Mouse (Mus musculus) retina, postnatal 1 day (tissue): ENCODE data around the gene Rita1.

Experiments
- DNase-seq: peaks from one replicate; pipeline ENCODE4 v3.0.0-alpha.2; 2012

Rita1 gene

DNA sequence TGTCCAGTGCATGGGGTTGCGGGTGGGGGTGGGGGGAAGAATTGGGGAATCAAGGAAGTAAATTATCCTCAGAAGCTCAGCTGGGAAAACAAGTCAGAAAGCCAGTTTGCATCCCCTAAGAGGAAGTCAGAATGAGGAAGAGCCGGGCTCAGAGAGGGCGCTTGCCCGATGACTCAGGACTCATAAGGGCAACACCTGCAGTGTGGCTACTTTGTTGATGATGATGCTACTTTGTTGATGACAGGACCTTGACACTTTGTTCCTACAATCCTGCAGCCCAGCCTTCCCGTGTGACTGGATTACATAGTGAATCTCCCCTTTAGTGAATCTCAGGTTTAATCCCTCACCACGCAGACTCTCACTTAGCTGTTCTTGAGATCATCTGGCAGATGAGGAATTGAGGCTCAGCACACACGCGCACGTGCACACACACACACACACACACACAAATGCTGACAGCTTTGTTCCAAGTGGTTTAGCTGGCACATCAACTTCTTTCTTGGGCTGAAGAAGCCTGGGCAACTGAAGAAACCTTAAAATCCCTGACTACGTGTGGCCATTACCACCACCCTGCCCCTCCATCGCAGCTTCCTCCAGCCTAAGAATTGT, 42.0 kb downstream of the Rita1 start:
- no peak for DNase-seq

DNA sequence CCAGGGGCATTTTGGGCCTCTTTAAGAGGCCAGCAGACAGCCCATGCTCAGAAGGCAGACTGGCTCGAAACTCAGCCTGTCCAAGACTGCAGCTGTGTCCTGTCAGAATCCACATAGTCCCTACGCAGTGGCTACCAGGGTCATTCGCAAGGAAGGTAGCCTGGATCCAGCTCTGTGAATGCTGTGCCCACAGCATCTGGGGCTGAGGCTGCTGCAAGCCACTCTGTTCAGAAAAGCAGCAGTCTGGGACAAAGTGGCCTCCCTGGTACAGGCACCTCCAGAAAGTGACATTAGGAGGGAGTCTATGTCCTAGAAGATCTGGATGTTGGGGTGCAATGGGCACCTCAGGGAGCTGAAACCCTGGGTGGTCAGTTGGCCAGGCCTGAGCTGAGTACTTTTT, 42.6 kb downstream of the Rita1 start:
- DNase-seq: no peak

DNA sequence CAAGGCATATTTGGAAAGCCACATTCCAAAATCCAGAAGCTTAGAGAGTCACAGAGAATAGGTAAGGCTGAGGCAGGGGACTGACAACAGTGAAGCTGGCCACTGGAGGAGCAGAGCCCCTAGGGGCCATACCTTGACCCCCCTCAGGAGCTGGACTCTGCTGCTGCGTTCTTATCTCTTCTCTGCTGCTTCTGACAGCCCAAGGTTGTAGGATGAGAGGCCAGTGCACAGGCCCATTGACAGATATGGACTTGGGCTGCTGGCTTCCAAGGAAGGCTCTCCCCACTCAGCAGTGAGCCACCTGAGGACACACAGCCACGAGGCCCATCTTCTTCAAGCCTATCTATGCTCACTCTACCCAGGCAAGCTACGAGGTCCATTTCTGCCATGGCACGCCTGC, 43.4 kb downstream of the Rita1 start:
- DNase-seq: no peak

DNA sequence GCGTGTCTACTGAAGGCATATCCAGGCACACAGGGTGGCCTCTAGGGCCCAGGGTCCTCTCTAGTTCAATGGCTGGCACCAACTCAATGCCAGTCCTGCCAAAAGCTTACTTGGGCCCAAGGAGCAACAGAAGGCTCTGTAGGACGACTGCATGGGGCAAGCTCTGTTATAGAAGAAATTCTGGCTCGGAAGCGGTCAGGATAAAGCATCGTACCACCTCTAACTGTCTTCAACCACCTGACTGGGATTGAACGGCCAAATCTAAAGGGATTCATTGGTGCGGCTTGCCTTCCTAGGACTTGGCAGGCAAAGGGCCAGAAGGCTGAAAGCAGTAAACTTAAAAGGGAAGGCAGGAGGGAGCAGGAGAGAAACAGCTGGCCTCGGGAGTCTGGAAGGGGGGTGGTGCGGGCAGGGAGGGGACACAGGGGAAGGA, 44.0 kb downstream of the Rita1 start:
- no peak for DNase-seq

DNA sequence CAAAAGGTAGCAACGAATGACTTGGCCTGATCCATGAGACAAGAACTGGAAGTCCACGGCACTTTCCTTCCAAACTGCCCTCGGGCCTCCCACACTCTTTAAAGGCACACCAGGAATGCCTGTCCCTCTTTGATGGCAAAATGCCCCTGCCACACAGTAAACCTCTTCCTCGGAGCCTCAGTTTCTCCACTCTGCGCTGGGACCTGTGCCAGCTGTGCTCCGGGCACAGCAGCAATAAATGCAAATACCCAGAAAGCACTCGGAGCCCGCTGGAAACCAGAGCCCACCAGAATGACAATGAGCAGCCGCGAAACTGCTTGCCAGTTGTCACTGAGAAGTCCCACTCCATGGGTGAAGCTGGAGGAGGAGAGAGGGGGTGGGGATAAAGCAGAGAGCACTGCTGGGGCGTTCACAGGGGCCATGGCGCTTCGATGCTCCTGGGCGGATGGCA, 44.6 kb downstream of the Rita1 start:
- no peak for DNase-seq

DNA sequence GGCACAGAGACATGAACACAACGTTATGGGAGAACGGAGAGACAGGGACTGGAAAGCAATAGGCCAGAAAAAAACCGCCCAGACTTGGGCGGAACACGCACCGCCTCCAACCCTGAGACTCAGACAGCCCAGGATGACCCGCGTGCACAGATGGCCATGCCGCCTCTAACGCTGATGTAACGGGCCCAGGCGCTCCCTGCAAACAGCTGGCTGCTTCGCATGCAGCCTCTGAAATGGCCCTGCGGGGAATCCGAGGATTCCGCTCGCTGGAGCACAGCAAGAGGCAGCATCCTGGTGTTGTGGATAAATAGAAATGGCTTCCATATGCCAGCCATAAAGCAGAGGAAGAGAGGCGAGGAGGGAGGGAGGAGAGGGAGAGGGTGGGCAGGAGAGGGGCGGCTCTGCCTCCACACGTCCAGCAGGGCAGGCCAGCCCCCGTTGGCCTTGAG, 45.1 kb downstream of the Rita1 start:
- DNase-seq: peak; percentile 87

DNA sequence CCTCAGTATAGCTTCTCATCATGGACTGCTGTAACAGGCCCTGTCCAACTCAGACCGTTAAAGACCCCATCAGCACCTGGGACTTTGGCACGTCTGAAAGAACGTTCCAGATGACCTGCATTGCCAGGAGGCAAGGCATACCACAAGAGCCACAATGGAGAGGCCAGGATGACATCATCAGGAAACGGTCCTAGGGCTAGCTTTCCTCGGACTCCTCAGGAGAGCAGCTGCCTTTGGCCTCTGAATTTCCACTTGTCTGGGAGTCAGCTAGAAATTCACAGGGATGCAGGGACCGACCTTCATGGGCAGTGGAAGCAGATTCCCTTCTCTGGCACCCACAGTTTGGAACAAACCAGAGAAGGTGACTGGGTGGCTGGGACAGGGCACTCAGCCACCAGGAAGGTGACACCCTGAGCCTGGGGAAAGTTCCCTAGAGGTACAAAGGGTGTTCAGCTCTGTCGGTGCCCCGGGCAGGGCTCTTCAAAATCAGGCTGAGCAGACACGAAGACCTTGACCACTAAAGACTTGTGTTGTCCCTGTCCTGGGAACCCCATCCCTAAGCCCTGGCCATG, 45.6 kb downstream of the Rita1 start:
- DNase-seq: peak; percentile 62

DNA sequence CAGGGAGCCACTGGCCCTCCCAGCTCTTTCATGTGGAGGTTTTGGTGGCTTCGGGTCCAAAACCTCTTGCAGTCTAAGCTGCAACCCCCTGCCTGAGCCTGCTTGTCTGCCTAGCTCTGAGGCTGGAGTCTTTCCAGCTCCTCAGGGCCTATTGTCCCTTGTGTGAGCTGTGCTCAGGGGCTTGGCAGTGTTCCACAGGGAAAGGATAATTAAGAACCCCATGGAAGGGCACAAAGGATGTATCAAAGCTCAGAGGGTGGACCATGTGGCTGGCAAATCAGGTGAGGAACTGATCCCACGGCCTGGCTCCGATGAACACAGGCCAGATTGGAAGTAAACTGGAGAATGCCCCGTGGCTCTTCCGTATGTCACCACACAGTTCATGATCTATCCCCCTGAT, 46.3 kb downstream of the Rita1 start:
- DNase-seq: peak; percentile 91

DNA sequence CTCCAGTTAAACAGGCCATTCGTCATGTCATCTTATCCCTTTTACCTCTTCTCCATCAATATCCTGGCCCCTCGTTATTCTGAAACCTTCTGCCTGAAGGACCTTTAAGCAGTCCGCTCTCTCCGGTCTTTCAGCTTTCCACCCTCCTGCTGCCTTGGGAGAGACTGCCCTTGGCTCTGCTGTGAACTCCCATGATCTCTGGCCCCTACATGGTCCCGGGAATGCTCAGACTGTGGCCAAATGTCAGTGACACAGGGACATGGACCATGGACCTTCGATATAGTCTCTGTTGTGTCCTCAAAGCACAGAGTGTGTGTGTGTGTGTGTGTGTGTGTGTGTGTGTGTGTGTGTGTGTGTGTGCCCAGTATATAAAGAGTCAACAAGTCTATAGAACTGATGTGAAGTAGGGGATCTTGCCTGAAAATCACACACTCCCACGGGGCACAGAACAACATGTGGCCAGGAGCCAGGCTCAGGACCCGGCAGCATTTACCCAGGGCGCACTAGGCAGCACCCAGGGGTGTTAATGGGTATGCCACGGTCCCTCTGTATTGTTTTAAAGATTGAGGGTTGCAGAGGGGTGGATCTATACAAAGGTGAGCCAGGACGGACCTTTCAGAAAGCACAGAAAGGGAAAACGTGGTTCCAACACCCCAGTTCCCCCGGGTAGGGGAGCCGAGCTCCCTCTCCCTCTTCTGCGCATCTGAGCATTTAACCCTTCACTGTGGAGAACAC, 47.1 kb downstream of the Rita1 start:
- no peak for DNase-seq

DNA sequence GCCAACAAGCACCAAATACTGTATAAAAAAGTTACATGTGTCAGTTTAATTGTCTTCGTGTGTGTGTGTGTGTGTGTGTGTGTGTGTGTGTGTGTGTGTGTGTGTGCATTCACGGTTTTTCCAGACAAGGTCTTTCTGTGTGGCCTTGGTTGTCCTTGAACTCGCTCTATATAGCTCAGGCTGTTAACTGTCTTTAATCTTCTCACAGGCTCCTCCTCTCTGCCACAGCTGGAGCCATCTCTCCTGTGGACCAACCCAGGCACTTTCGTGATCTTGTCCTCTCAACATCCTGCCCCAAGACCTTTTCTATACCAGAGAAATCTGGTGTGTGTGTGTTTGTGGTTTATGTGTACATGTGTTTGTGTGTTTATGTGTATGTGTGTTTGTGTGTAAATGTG, 48.5 kb downstream of the Rita1 start:
- no peak for DNase-seq

DNA sequence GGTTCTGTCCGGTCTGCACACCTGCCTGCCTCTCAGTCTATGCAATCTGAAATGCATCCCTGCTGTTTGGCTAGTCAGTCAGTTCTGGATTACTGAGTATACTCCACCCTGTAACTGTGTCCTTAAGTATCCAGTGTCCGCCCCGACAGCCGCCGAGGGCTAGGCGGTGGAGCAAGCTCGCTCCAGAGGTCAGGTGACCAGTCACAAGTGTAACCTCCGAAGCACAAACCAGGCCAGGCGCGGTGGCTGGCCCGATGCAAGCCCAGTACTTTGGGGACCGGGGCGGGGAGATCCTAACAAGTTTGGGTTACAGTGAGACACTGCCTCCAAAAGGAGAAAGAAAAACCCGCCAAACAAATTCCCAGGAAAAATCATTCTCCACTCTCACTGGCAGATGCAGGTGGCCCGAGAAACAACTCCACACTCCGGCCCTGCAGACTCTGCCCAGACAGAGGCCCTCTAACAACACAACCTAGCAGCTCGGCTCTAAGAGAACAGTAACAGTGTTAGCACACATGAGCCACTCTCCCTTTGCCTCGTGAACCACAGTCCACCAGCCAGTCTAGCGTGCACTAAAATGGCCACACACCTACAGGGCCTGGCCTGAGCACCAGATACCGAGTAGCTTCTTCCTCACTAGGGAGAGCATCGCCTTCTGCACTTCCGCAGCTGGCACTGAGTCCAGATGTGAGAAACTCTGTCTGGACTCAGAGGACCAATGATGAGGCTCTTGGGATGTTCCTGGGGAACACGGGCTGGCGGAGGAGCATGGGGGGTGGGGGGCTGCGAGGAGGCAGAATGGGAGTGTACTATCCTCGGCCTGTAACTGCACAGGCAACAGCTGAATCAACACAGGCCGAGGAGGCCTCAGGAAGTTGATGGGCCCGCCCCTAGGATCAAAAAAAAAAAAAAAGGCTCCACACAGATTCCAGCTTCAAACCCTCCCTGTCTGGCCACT, 49.2 kb downstream of the Rita1 start:
- no peak for DNase-seq

DNA sequence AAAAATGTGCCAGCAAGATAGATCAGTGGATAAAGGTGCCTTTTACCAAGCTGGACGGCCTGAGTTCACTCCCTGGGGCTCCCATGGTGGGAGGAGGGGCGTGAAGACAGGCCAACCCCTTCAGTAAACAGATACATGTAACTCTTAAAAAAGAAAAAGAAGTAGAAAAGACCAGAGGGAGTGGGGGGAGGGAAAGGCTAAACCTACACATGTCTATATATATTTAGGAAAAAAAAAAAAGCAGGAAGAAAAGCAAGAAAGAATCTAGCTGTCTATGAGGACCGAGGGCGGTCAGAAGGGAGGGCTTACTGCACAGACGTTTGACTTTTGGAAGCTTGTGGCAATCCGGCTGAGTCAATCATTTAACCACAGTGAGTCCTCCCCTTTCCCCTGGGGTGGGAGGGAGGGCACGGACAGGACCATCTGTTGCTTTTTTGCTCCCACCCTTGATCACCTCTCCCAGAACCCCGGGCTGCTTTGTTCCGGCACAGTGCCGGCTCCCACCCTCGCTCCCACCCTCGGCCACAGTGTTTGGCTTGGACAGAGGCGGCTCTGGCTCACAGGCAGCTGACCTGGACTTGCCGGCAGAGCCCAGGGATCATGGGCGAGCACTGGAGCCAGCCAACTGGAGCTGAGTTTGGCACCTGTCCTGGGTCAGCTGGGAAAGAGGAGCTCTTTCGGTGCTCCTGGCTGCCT, 51.6 kb downstream of the Rita1 start:
- peak; percentile 82 for DNase-seq

DNA sequence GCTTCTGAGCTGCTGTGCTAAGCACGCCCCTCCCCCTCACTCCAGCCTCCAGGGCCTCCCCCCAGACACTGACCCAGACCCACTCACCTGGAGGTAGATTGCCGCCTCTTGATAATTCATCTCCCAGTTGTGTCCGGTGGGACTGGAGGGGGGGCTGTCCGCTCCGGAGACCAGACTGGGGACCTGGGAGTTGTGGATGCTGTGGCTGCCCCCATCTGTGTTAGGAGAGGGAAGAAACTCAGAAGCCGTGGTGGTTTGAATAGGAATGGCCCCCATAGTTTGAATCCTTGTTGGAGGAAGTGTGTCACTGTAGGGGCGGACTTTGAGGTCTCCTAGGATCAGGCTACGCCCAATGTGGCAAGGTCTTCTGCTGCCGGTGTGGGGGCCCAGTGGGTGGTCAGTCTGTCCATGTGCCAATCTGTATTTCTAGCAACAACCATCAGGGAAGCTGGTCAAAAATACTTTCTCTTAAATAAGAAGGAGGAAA, 52.2 kb downstream of the Rita1 start:
- DNase-seq: no peak

DNA sequence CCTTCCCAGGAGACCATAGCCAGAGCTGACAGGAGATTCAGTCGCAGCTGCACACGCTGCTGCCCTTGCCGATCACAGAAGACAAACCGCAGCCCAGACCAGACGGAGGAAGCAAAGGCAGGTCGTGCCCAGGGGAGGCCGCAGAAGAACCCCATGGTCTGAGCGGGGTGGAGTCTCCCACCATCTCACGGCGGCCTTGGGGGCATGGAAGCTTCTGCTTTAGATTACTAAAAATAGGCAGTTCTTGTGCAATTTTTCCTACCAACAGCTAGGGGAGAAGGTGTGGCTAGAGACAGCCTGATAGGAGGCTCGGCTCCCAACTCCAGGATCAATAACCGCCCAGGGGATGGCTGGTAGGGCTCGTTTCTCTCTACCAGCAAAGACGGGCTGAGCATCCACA, 53.6 kb downstream of the Rita1 start:
- no peak for DNase-seq

DNA sequence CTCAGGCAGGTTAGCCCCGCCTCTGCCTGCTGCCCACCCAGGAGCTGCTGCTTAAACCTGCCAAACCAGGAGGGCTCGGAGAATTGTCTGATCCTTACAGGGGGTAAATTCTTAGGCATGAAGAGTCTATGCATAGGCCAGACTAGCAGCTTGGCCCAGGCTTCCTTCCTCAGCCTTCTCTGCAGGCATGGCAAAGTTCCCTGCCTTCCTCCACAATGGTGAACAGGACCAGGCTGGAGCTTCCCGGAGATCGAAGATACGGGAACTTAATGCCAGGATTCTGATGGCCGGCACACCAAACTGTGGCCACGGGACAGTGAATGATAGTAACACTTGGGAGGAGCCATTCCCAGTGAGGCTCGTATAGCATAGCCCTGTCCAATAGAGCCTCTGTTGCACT, 54.3 kb downstream of the Rita1 start:
- no peak for DNase-seq

DNA sequence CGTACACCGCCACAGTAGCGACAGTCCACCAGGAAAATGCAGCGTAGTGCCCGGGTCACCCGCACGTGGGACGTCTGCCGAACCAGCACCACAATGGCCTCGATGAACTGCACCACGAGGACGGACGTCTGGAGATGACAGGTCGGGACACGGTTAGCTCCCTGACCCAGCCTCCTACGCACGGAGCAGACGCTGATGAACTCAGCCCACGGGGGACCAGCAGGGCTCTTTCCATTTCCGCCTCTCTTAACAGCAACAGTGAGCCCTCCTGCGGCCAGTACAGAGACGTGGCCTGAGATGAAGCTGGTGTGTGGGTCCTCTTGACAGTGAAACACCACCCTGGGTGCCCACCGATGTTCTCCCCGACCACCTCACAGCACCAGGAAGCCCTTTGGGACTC, 56.5 kb downstream of the Rita1 start:
- DNase-seq: no peak

DNA sequence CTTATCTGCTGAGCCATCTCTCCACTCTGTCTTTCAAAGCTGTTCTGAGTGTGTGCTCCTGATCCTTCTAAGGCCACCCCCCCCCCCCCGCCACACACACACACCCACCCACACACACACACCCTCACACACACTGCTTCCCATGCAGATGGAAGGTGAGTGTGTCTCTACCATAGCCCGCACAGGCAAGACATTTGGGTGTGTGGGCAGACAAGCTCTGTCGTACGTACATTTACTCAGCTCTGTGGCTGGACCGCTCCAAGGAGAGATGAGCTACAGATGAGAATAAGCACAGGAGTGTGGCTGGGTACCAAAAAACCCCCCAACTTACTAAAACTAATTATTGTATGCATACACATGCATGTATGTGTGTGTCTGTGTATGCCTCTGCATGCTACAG, 61.7 kb downstream of the Rita1 start:
- no peak for DNase-seq

DNA sequence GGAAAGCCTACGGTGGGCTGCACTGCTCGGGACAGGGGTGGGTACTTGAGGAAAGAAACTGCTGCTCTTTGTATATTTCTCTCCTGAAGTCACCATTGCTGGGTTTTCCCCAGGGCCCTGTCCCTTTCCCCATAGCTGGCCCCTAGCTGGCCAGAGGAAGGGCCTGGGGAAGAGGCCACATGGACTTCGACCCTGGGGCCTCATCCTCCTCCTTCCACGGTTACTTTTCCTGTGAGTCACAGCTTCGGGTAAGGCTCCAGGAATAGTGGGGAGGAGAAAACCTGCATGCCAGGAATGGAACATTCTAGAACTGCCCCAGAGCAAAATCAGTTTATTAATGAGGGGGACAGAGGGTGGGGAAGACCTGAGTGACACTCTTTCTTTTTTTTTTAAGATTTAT, 62.3 kb downstream of the Rita1 start:
- DNase-seq: no peak

DNA sequence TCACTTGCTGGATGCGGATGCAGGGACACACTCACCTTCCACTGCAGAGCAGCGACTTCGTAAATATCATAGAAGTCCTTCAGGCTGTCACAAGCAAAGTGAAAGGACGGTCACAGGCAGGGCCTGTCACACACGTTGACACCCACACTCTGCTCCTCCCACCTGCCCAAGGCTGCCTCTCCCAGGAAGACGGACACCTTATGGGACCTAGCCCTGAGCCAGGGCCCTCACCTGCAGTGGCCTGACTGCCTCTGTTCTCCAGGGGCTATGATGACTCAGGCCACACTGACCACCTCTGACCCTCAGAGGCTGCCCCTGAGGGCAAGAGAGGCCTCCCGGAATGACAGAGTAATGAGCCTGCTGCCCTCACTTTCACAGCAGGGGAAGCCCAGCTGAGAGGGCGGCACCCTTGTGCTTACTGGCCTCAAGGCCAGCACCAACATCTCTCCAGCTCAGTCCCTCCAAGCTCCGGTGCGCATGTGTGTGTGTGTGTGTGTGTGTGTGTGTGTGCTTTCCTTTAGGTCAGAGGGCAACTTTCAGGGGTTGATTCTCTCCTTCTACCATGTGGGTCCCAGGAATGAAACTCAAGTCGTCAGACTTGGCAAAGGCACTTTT, 64.0 kb downstream of the Rita1 start:
- no peak for DNase-seq
